In the genomic region with DNA sequence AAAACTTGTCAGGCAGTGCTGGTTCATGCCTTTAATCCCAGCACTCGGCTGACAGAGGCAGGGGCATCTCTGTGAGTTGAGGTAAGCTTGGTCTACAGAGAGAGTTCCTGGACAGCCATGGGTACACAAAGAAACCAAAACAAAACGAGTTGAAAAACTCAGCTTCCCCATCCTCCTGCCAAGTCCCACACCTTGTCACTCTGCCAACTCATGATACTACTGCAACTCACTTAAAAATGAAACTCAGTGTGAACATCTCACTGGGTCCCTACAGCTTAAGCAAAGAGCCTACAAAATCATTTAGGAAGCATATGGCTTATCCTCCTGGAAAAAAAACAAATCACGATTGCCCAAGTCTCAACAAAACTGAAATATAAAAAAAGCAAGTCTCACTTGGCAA, we compare ENCODE assay signal across 13 mouse cellular contexts.
A peak's percentile ranks its signal among the peaks of the same experiment; 100 is the strongest.
DNase-seq lines count a peak whose midpoint lies in the region.
"Had no signal": no experiment of that assay in that cellular context is flagged by ENCODE, and none has a peak within 500 bp of the region (broad histone marks: within the 10 kb centered on the region; RNA-seq: fewer than 3 reads in every experiment).

No protein-coding gene starts in this region.

- DNase-seq in heart, adult 18-20 months: peak; percentile 22 to 32
- no peak for DNase-seq in heart, postnatal 4 days
- peak; percentile 8 for DNase-seq in urinary bladder, postnatal 14 days (ENCODE audit: low spot score)
- DNase-seq in urinary bladder, postnatal 10 days (ENCODE audit: low spot score): no peak
- peak; percentile 56 for DNase-seq in lung, postnatal 10 days
- DNase-seq in telencephalon, adult 2 months (ENCODE audit: low read depth, low spot score): peak; percentile 11
- DNase-seq in Muller cell, postnatal 12 days (ENCODE audit: inconsistent ontology term): no peak
- no peak for DNase-seq in adrenal gland, postnatal 25 days
- DNase-seq: adrenal gland, adult 2 months; cerebellum, postnatal 10 days; kidney, adult 2 months; kidney, postnatal 14 days; layer of hippocampus, adult 9-11 months had no signal

Comparison
In these comparisons a context has a peak if more than half of its experiments do, and no peak if none do; other contexts are left out.
1. DNase-seq: peak in heart, adult 18-20 months (2 of 2), urinary bladder, postnatal 14 days (single experiment), lung, postnatal 10 days (single experiment) and telencephalon, adult 2 months (single experiment); none in heart, postnatal 4 days (single experiment), urinary bladder, postnatal 10 days (single experiment), Muller cell, postnatal 12 days (single experiment) and adrenal gland, postnatal 25 days (single experiment).